Mouse (Mus musculus) neutrophil, adult 59 days (primary cell): ENCODE results near the gene Arl10. TPM values are rescaled to one million over a fixed set of nuclear protein-coding genes. Genes with fewer than 3 reads are reported as not detected.

Source experiments
- total RNA-seq, 2 experiments: library from RNA; stranded (reverse); gene quantifications; 1 replicate in 1 of 2; 2 replicates in 1 of 2; pipeline ENCODE4 v1.2.4; 2023

Arl10 gene
- 1 to 10 TPM; 7.4 to 8.4 TPM for total RNA-seq

GRCm38 (mm10) chr13:54574854-54575481 lies at the start of gene Arl10:
TSS of gene Arl10 (plus strand) at chr13:54575015.

GRCm38 (mm10) chr13:54565201-54565581 lies 9.6 kb upstream of the Arl10 start, which contains the start of gene 4833439L19Rik:
TSS of gene 4833439L19Rik (minus strand) at chr13:54565435.

GRCm38 (mm10) chr13:54589996-54590951 lies 15.5 kb downstream of the Arl10 start, which contains the start of the genes Nop16 and Higd2a:
TSS of gene Nop16 (minus strand) at chr13:54590090.
TSS of gene Higd2a (plus strand) at chr13:54590207.

GRCm38 (mm10) chr13:54610972-54611754 lies 36.3 kb downstream of the Arl10 start, which contains the start of gene Cltb:
TSS of gene Cltb (minus strand) at chr13:54611344.

GRCm38 (mm10) chr13:54621155-54621932 lies 46.5 kb downstream of the Arl10 start, which contains the start of gene Faf2:
TSS of gene Faf2 (plus strand) at chr13:54621784.

Other genes starting within 250 kb of the Arl10 start
- gene Cplx2, start 203.7 kb upstream of the Arl10 start, total RNA-seq = 1 to 10 TPM; 1.4 to 3.1 TPM
- gene Thoc3, start 106.2 kb upstream of the Arl10 start, total RNA-seq = 10 to 100 TPM; 16.0 to 17.8 TPM
- 1 to 10 TPM; 4.3 to 4.7 TPM for gene Simc1, start 71.2 kb upstream of the Arl10 start, total RNA-seq
- gene 4833439L19Rik, start 9.6 kb upstream of the Arl10 start, total RNA-seq = 10 to 100 TPM; 34.5 to 41.0 TPM
- gene Nop16, start 15.1 kb downstream of the Arl10 start, total RNA-seq = 1 to 10 TPM; 6.3 to 7.5 TPM
- gene Higd2a, start 15.2 kb downstream of the Arl10 start, total RNA-seq = 10 to 100 TPM; 60.7 to 66.3 TPM
- 1 to 10 TPM; 5.6 to 7.7 TPM for gene Cltb, start 36.3 kb downstream of the Arl10 start, total RNA-seq
- gene Faf2, start 46.8 kb downstream of the Arl10 start, total RNA-seq = 10 to 100 TPM; 34.6 to 41.0 TPM
- 100 to 1,000 TPM; 140 to 150 TPM for gene Rnf44, start 118.9 kb downstream of the Arl10 start, total RNA-seq
- gene Cdhr2, start 126.4 kb downstream of the Arl10 start, total RNA-seq = not detected
- not detected for gene Gprin1, start 174.9 kb downstream of the Arl10 start, total RNA-seq
- gene Sncb, start 191.6 kb downstream of the Arl10 start, total RNA-seq = not detected
- not detected for gene Eif4e1b, start 209.0 kb downstream of the Arl10 start, total RNA-seq
- gene Tspan17, start 214.4 kb downstream of the Arl10 start, total RNA-seq = 10 to 100 TPM; 10.1 to 15.7 TPM